In the genomic region with DNA sequence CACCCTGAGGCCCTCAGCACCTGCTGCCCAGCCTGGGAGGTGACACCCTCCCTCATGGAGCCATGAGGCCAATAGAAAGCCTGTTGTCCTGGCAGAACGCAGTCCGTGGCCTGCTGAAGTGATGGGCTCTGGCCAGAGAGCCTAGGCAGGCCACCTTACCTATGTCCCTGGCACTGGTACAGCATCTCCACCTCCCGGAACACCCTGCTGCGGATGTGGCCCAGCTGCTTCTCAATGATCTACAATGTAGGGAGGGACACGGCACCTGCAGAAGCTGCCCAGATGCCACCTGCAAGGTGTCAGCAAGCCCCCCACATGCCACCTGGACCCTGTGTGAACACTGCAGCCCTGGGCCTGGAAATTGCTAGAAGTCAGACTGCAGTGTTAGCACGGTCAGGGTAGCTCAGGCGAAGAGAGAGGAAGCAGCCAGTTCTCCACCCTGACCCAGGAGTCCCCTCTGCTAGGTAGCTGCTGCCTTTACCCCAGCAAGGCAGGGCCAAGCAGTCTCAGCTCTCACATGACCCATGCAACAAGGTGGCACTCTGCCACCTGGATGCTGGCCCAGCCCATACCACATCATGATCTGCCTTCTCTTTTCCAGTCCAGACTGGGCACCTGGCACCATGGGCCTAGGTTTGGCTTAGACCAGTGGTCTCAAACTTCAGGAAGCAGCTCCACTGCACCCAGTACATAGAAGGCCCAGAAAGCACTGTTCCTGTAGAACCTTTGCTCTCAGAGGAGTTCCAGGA, we compare ENCODE assay signal across 8 mouse cellular contexts. TPM values are rescaled to one million over a fixed set of nuclear protein-coding genes. Genes with fewer than 3 reads are reported as not detected.
A peak's percentile ranks its signal among the peaks of the same experiment; 100 is the strongest.
DNase-seq lines count a peak whose midpoint lies in the region; ATAC-seq and TF ChIP-seq lines count a peak whose summit lies in the region.

No protein-coding gene starts in this region.

- H3K4me3 ChIP-seq in forebrain, postnatal 0 days (ENCODE audit: low read depth, low read length) = no peak overlapping the region

- no peaks in the 10 kb centered on the region for H3K9me3 ChIP-seq in forebrain, postnatal 0 days (ENCODE audit: low read length)

- H3K36me3 ChIP-seq in forebrain, postnatal 0 days (ENCODE audit: insufficient read depth) = peaks cover 65% of the 10 kb centered on the region

- H3K4me1 ChIP-seq in forebrain, postnatal 0 days (ENCODE audit: insufficient read depth) = peaks cover 14% of the 10 kb centered on the region

- H3K27me3 ChIP-seq in forebrain, postnatal 0 days (ENCODE audit: insufficient read depth, low read length) = no peaks in the 10 kb centered on the region

- no peak for TF ChIP-seq CTCF in forebrain, postnatal 0 days (IDR thresholded peaks at IDR 0.05; ENCODE audit: low read depth)

- H3K9ac ChIP-seq in forebrain, postnatal 0 days = no peak overlapping the region

- 91% methylated on average over 7 of the region's 7 CpGs for WGBS in forebrain, postnatal 0 days

- H3K4me2 ChIP-seq in forebrain, postnatal 0 days (ENCODE audit: low read depth) = no peak overlapping the region

- no peak for ATAC-seq in cerebellum, adult (ENCODE audit: insufficient number of reproducible peaks, low FRiP score, low TSS enrichment)
- no peak for ATAC-seq in forebrain, postnatal 0 days

- peak; percentile 78 for DNase-seq in cerebellum, adult 11 months
- DNase-seq in 3T3-L1 (ENCODE audit: low read depth, low spot score) = peak; percentile 58
- DNase-seq in cerebellum, postnatal 36 days = peak; percentile 79 to 85
- peak; percentile 96 to 97 for DNase-seq in kidney, adult 8-10 months
- no peak for DNase-seq in B cell, adult 2 months
- no peak for DNase-seq in thymus, postnatal 14 days
- DNase-seq in forebrain, postnatal 0 days = no peak

- no peak overlapping the region for H3K27ac ChIP-seq in forebrain, postnatal 0 days (ENCODE audit: low read depth, low read length)

RNA-seq across cellular contexts. Expression of a gene that starts 8.0 kb away (rescaled TPM):
- total RNA-seq in forebrain, postnatal 0 days (2014; rRNA removed) = 55.2 and 69.8 TPM in 2 replicates
- 42.4 and 43.6 TPM in 2 replicates for polyA plus RNA-seq in forebrain, postnatal 0 days (2015; fragmentation: Nextera tagmentation; extraction: Ambion mirVana)

RNA-seq across cellular contexts. Expression of a gene that starts 13.0 kb away (rescaled TPM):
- 105 and 131 TPM in 2 replicates for total RNA-seq in forebrain, postnatal 0 days (2014; rRNA removed)
- polyA plus RNA-seq in forebrain, postnatal 0 days (2015; fragmentation: Nextera tagmentation; extraction: Ambion mirVana) = 70.4 and 77.6 TPM in 2 replicates

RNA-seq across cellular contexts. Expression of a gene that starts 31.9 kb away (rescaled TPM):
- total RNA-seq in forebrain, postnatal 0 days (2014; rRNA removed) = 54.1 and 57.8 TPM in 2 replicates
- polyA plus RNA-seq in forebrain, postnatal 0 days (2015; fragmentation: Nextera tagmentation; extraction: Ambion mirVana) = 38.9 and 45.9 TPM in 2 replicates

RNA-seq across cellular contexts. Expression of a gene that starts 32.1 kb away (rescaled TPM):
- total RNA-seq in forebrain, postnatal 0 days (2014; rRNA removed) = 37.9 and 39.5 TPM in 2 replicates
- polyA plus RNA-seq in forebrain, postnatal 0 days (2015; fragmentation: Nextera tagmentation; extraction: Ambion mirVana) = 34.4 and 36.7 TPM in 2 replicates

RNA-seq across cellular contexts. Expression of a gene that starts 47.3 kb away (rescaled TPM):
- 127 and 135 TPM in 2 replicates for total RNA-seq in forebrain, postnatal 0 days (2014; rRNA removed)
- 91.8 and 94.1 TPM in 2 replicates for polyA plus RNA-seq in forebrain, postnatal 0 days (2015; fragmentation: Nextera tagmentation; extraction: Ambion mirVana)

Comparison
In these comparisons a context has a peak if more than half of its experiments do, and no peak if none do; other contexts are left out.
1. DNase-seq: peak in cerebellum, adult 11 months (single experiment), 3T3-L1 (single experiment), cerebellum, postnatal 36 days (2 of 2) and kidney, adult 8-10 months (2 of 2); none in B cell, adult 2 months (0 of 2), thymus, postnatal 14 days (single experiment) and forebrain, postnatal 0 days (single experiment).